In genomic region chr13:24027191-24028170, GRCm38 (mm10) we compare ENCODE assay signal across 11 mouse cellular contexts. TPM values are rescaled to one million over a fixed set of nuclear protein-coding genes. Genes with fewer than 3 reads are reported as not detected.
DNase-seq lines count a peak whose midpoint lies in the region; ATAC-seq and TF ChIP-seq lines count a peak whose summit lies in the region.
"Had no signal": no experiment of that assay in that cellular context is flagged by ENCODE, and none has a peak within 500 bp of the region (broad histone marks: within the 10 kb centered on the region; RNA-seq: fewer than 3 reads in every experiment).

No protein-coding gene starts in this region.

- WGBS in heart, adult 2 months: 41% methylated on average over 5 of the region's 5 CpGs
- WGBS in midbrain, embryonic 14.5 days: 67% methylated on average over 5 of the region's 5 CpGs
- 73% methylated on average over 5 of the region's 5 CpGs for WGBS in midbrain, embryonic 11.5 days

- H3K4me1 ChIP-seq in heart, adult 2 months (ENCODE audit: control insufficient read depth, insufficient read depth, low read length): no peaks in the 10 kb centered on the region
- no peaks in the 10 kb centered on the region for H3K4me1 ChIP-seq in midbrain, embryonic 14.5 days (ENCODE audit: control insufficient read depth, insufficient read depth, low read length)
- H3K4me1 ChIP-seq in midbrain, embryonic 11.5 days (ENCODE audit: control insufficient read depth, insufficient read depth, low read length): no peaks in the 10 kb centered on the region

- TF ChIP-seq EP300 in heart, adult 2 months (IDR thresholded peaks at IDR 0.05; ENCODE audit: insufficient read depth, low read depth, low read length): no peak

- H3K4me3 ChIP-seq in heart, adult 2 months: no peak overlapping the region
- H3K4me3 ChIP-seq in midbrain, embryonic 14.5 days (replicated peaks; ENCODE audit: low read depth, low read length): no peak overlapping the region
- H3K4me3 ChIP-seq in midbrain, embryonic 11.5 days (ENCODE audit: low read depth, low read length): no peak overlapping the region

- no peaks in the 10 kb centered on the region for H3K36me3 ChIP-seq in heart, adult 2 months (ENCODE audit: control insufficient read depth, insufficient read depth, low read length)
- no peaks in the 10 kb centered on the region; the same call in 1 of the 2 replicates for H3K36me3 ChIP-seq in midbrain, embryonic 14.5 days (ENCODE audit: control insufficient read depth, insufficient read depth, low read length)
- no peaks in the 10 kb centered on the region for H3K36me3 ChIP-seq in midbrain, embryonic 11.5 days (ENCODE audit: control insufficient read depth, insufficient read depth, low read length)
- 0 out of 2 replicates have a peak, but pooled peaks cover 1% of the 10 kb centered on the region for H3K36me3 ChIP-seq in splenic B cell, adult 2 months (ENCODE audit: control insufficient read depth, insufficient read depth, low read length, poor library complexity, severe bottlenecking)

- H3K79me2 ChIP-seq in heart, adult 2 months (replicated peaks; ENCODE audit: control insufficient read depth, insufficient read depth, low read length): no peaks in the 10 kb centered on the region

- no peak for TF ChIP-seq POLR2A in heart, adult 2 months (IDR thresholded peaks at IDR 0.05; ENCODE audit: insufficient read depth, low read depth, low read length)

- intact Hi-C loops in heart, adult 2 months (cut with DNase I): loop anchor here (5.0 kb wide), 2 partner anchors 255 to 270 kb away; partner anchors contain the start of gene Carmil1
- intact Hi-C loops in heart, postnatal 14 days (cut with DNase I): loop anchor here (5.0 kb wide), 2 partner anchors 255 to 270 kb away; partner anchors contain the start of gene Carmil1

- H3K9me3 ChIP-seq in midbrain, embryonic 14.5 days (ENCODE audit: control insufficient read depth, low read length): no peaks in the 10 kb centered on the region
- no peaks in the 10 kb centered on the region for H3K9me3 ChIP-seq in midbrain, embryonic 11.5 days (ENCODE audit: control insufficient read depth, low read length)

- no peaks in the 10 kb centered on the region for H3K27me3 ChIP-seq in heart, adult 2 months (ENCODE audit: control insufficient read depth, insufficient read depth, low read length)
- H3K27me3 ChIP-seq in midbrain, embryonic 14.5 days (ENCODE audit: control insufficient read depth, insufficient read depth, low read length): no peaks in the 10 kb centered on the region
- H3K27me3 ChIP-seq in midbrain, embryonic 11.5 days (ENCODE audit: control insufficient read depth, insufficient read depth, low read length): no peaks in the 10 kb centered on the region
- no peaks in the 10 kb centered on the region for H3K27me3 ChIP-seq in splenic B cell, adult 2 months (ENCODE audit: control insufficient read depth, insufficient read depth, low read length, poor library complexity, severe bottlenecking)

- no peak overlapping the region for H3K4me2 ChIP-seq in midbrain, embryonic 14.5 days (ENCODE audit: low read length)
- no peak overlapping the region for H3K4me2 ChIP-seq in midbrain, embryonic 11.5 days

- no peak overlapping the region for H3K9ac ChIP-seq in heart, adult 2 months (ENCODE audit: low read depth, low read length)
- H3K9ac ChIP-seq in midbrain, embryonic 14.5 days (replicated peaks; ENCODE audit: low read length): no peak overlapping the region
- H3K9ac ChIP-seq in midbrain, embryonic 11.5 days (ENCODE audit: low read length): no peak overlapping the region

- no peak overlapping the region for H3K27ac ChIP-seq in heart, adult 2 months
- H3K27ac ChIP-seq in midbrain, embryonic 14.5 days (replicated peaks; ENCODE audit: low read depth, low read length): no peak overlapping the region
- H3K27ac ChIP-seq in midbrain, embryonic 11.5 days (ENCODE audit: low read depth, low read length): no peak overlapping the region
- H3K27ac ChIP-seq: macrophage had no signal

- DNase-seq in heart, adult 2 months: no peak
- DNase-seq in heart, postnatal 14 days: no peak
- DNase-seq in midbrain, embryonic 14.5 days: peak; percentile 83
- no peak for DNase-seq in midbrain, embryonic 11.5 days (ENCODE audit: low spot score, missing footprints)
- peak; percentile 56 for DNase-seq in embryo, embryonic 11 days
- peak; percentile 44 for DNase-seq in splenic B cell, adult 2 months (ENCODE audit: low read depth, low spot score)
- DNase-seq in lung, postnatal 25 days (ENCODE audit: low spot score): no peak
- DNase-seq: right cerebral cortex, postnatal 25 days had no signal

- ATAC-seq in midbrain, embryonic 14.5 days (ENCODE audit: low FRiP score, low TSS enrichment): no peak
- no peak for ATAC-seq in midbrain, embryonic 11.5 days (ENCODE audit: low FRiP score)
- no peak for ATAC-seq in inflammation-experienced regulatory T-cells, adult 6 months

- peak; percentile 67 for TF ChIP-seq CTCF in heart, adult 2 months (IDR thresholded peaks at IDR 0.05)

RNA-seq across cellular contexts. Expression of gene Scgn, which starts 36.5 kb away (rescaled TPM):
- not detected for total RNA-seq in heart, adult 2 months (2021)
- not detected in 2 replicates for polyA plus RNA-seq in heart, adult 2 months (2012; rRNA removed)
- not detected for total RNA-seq in heart, postnatal 14 days (2021)
- 1.9 and 2.7 TPM in 2 replicates for polyA plus RNA-seq in midbrain, embryonic 14.5 days (2014; fragmentation: Nextera tagmentation; extraction: Ambion mirVana)
- polyA plus RNA-seq in midbrain, embryonic 11.5 days (2014; fragmentation: Nextera tagmentation; extraction: Ambion mirVana): 0.56 TPM in 1 of 2 replicates, not detected in the other
- polyA plus RNA-seq in inflammation-experienced regulatory T-cells, adult 6 months (2017; shearing (Covaris generic)): not detected
- total RNA-seq: granulocyte monocyte progenitor cell, adult 5-6 weeks had no signal
- polyA plus RNA-seq: macrophage had no signal

Comparison
In these comparisons a context has a peak if more than half of its experiments do, and no peak if none do; other contexts are left out.
1. DNase-seq: peak in midbrain, embryonic 14.5 days (single experiment), embryo, embryonic 11 days (single experiment) and splenic B cell, adult 2 months (single experiment); none in heart, adult 2 months (0 of 2), heart, postnatal 14 days (0 of 2), midbrain, embryonic 11.5 days (single experiment) and lung, postnatal 25 days (single experiment).